Mouse (Mus musculus) heart, embryonic 11.5 days (tissue): ENCODE data around the gene E030018B13Rik. TPM values are rescaled to one million over a fixed set of nuclear protein-coding genes. Genes with fewer than 3 reads are reported as not detected.

ENCODE experiments used
- ATAC-seq: fragments of 200-750 bp; cut with Nextera tagmentation; replicated peaks from 2 replicates; pipeline ENCODE4 v1.8.0; 2017; ENCODE audit warnings: moderate library complexity; ENCODE audit not compliant: insufficient number of reproducible peaks, low FRiP score, low TSS enrichment
- H3K27ac ChIP-seq: fragments of 300-500 bp; sonication (generic); 2 replicates; pipeline ENCODE4 v1.5.1; 2014; ENCODE audit warnings: mild to moderate bottlenecking, low read depth, low read length
- H3K27me3 ChIP-seq: fragments of 300-500 bp; sonication (generic); 2 replicates; pipeline ENCODE4 v1.6.1; 2014; ENCODE audit warnings: mild to moderate bottlenecking, low read length, mixed read lengths; ENCODE audit not compliant: control insufficient read depth, insufficient read depth
- H3K36me3 ChIP-seq: fragments of 300-500 bp; sonication (generic); 2 replicates; pipeline ENCODE4 v1.6.1; 2014; ENCODE audit warnings: mild to moderate bottlenecking, low read length, moderate library complexity, mixed read lengths; ENCODE audit not compliant: control insufficient read depth, insufficient read depth
- H3K4me1 ChIP-seq: fragments of 300-500 bp; sonication (generic); 2 replicates; pipeline ENCODE4 v1.6.1; 2014; ENCODE audit warnings: low read length; ENCODE audit not compliant: control insufficient read depth, insufficient read depth
- H3K4me2 ChIP-seq: fragments of 300-500 bp; sonication (generic); 2 replicates; pipeline ENCODE4 v1.6.1; 2014; ENCODE audit warnings: mild to moderate bottlenecking, moderate library complexity
- H3K4me3 ChIP-seq: fragments of 300-500 bp; sonication (generic); 2 replicates; pipeline ENCODE4 v1.5.1; 2014; ENCODE audit warnings: low read depth, low read length
- H3K9ac ChIP-seq: fragments of 300-500 bp; sonication (generic); 2 replicates; pipeline ENCODE4 v1.6.1; 2014; ENCODE audit warnings: mild to moderate bottlenecking, low read depth, low read length, moderate library complexity
- H3K9me3 ChIP-seq: fragments of 300-500 bp; sonication (generic); replicated peaks from 2 replicates; pipeline ENCODE4 v1.6.1; 2016; ENCODE audit warnings: low read length; ENCODE audit not compliant: control insufficient read depth
- WGBS: fragments of 180-500 bp; shearing (Covaris S2); extraction: QIAGEN DNeasy Blood & Tissue Kit; methylation state at CpG from one replicate; pipeline ENCODE4 v1.1.7; 2014; ENCODE audit not compliant: insufficient replicate concordance; 5-methylcytosine and 5-hydroxymethylcytosine counted together
- polyA plus RNA-seq: library from polyadenylated mRNA; unstranded; fragments of >200 nt; fragmentation: Nextera tagmentation; extraction: Ambion mirVana; gene quantifications from 2 replicates; pipeline ENCODE4 v1.2.1, GENCODE M21; 2014

The E030018B13Rik gene
- polyA plus RNA-seq, 1 experiment from 2014 or later, result not detected

GRCm38 (mm10) chr7:63910912-63911311, 5.7 kb upstream of the E030018B13Rik start:
- 36% methylated on average over 4 of the region's 4 CpGs for WGBS
- no peak for ATAC-seq
- H3K4me3 ChIP-seq, result no peak overlapping the region
- peaks cover 62% of the 10 kb centered on the region for H3K4me1 ChIP-seq
- H3K27me3 ChIP-seq, result no peaks in the 10 kb centered on the region
- H3K9ac ChIP-seq, result peak overlapping the region; percentile 44; the same call in 1 of the 2 replicates
- no peak overlapping the region; the same call in 1 of the 2 replicates for H3K27ac ChIP-seq
- H3K36me3 ChIP-seq, result no peaks in the 10 kb centered on the region
- no peaks in the 10 kb centered on the region for H3K9me3 ChIP-seq
- no peak overlapping the region for H3K4me2 ChIP-seq

GRCm38 (mm10) chr7:63911383-63912233, 5.0 kb upstream of the E030018B13Rik start:
- Histone ChIP-seq H3K9me3 (no peaks in the 10 kb centered on the region), H3K36me3 (no peaks in the 10 kb centered on the region), H3K4me1 (peaks cover 63% of the 10 kb centered on the region), H3K27ac (peak overlapping the region; percentile 54), H3K9ac (no peak overlapping the region), H3K4me3 (no peak overlapping the region), H3K4me2 (peak overlapping the region; percentile 17), H3K27me3 (no peaks in the 10 kb centered on the region)
- peak; percentile 60 for ATAC-seq
- WGBS, result 48% methylated on average over 8 of the region's 8 CpGs

- Histone ChIP-seq H3K27me3 (no peaks in the 10 kb centered on the region), H3K9me3 (no peaks in the 10 kb centered on the region), H3K4me3 (no peak overlapping the region), H3K9ac (no peak overlapping the region), H3K36me3 (no peaks in the 10 kb centered on the region), H3K4me2 (peak overlapping the region; percentile 17), H3K27ac (peak overlapping the region; percentile 54), H3K4me1 (peaks cover 63% of the 10 kb centered on the region)
- 24% methylated on average over 7 of the region's 7 CpGs for WGBS
- ATAC-seq, result 0 out of 2 replicates have a peak, but pooled peaks have one; percentile 25
These were observed 4.3 kb upstream of the E030018B13Rik start for GRCm38 (mm10) chr7:63912234-63912810.

GRCm38 (mm10) chr7:63912924-63913723, 3.5 kb upstream of the E030018B13Rik start:
- H3K9me3 ChIP-seq, result no peaks in the 10 kb centered on the region
- H3K4me3 ChIP-seq, result no peak overlapping the region
- WGBS, result 45% methylated on average over 12 of the region's 12 CpGs
- H3K27me3 ChIP-seq, result no peaks in the 10 kb centered on the region
- 0 out of 2 replicates have a peak overlapping the region, but pooled peaks have one; percentile 10 for H3K27ac ChIP-seq
- no peak overlapping the region for H3K4me2 ChIP-seq
- no peaks in the 10 kb centered on the region for H3K36me3 ChIP-seq
- no peak for ATAC-seq
- no peak overlapping the region for H3K9ac ChIP-seq
- peaks cover 59% of the 10 kb centered on the region for H3K4me1 ChIP-seq

GRCm38 (mm10) chr7:63913724-63914692, 2.6 kb upstream of the E030018B13Rik start:
- 38% methylated on average over 10 of the region's 10 CpGs for WGBS
- H3K4me3 ChIP-seq, result no peak overlapping the region
- no peaks in the 10 kb centered on the region for H3K36me3 ChIP-seq
- no peak overlapping the region for H3K27ac ChIP-seq
- no peak for ATAC-seq
- H3K27me3 ChIP-seq, result no peaks in the 10 kb centered on the region
- peak overlapping the region; percentile 29; the same call in 1 of the 2 replicates for H3K9ac ChIP-seq
- H3K4me1 ChIP-seq, result peaks cover 51% of the 10 kb centered on the region
- H3K4me2 ChIP-seq, result peak overlapping the region; percentile 20; the same call in 1 of the 2 replicates
- no peaks in the 10 kb centered on the region for H3K9me3 ChIP-seq

GRCm38 (mm10) chr7:63914891-63915290, 1.8 kb upstream of the E030018B13Rik start:
- no peaks in the 10 kb centered on the region for H3K36me3 ChIP-seq
- H3K9me3 ChIP-seq, result no peaks in the 10 kb centered on the region
- H3K4me1 ChIP-seq, result peaks cover 57% of the 10 kb centered on the region
- H3K4me3 ChIP-seq, result no peak overlapping the region
- H3K4me2 ChIP-seq, result no peak overlapping the region
- H3K27me3 ChIP-seq, result no peaks in the 10 kb centered on the region
- no peak overlapping the region for H3K9ac ChIP-seq
- WGBS, result 94% methylated on average over 2 of the region's 2 CpGs
- ATAC-seq, result no peak
- no peak overlapping the region for H3K27ac ChIP-seq

- Histone ChIP-seq H3K27ac (no peak overlapping the region), H3K9me3 (no peaks in the 10 kb centered on the region), H3K9ac (no peak overlapping the region), H3K27me3 (no peaks in the 10 kb centered on the region), H3K4me3 (no peak overlapping the region), H3K36me3 (no peaks in the 10 kb centered on the region), H3K4me2 (no peak overlapping the region), H3K4me1 (peaks cover 37% of the 10 kb centered on the region)
- ATAC-seq, result no peak
- WGBS, result 71% methylated on average over 6 of the region's 6 CpGs
These were observed 1.0 kb downstream of the E030018B13Rik start for GRCm38 (mm10) chr7:63917693-63918092.
